Mouse (Mus musculus): ENCODE measurements around the gene Ank3.

GRCm38 (mm10) chr10:69414888-69415287 is 16.3 kb downstream of the Ank3 start:
- TF ChIP-seq CTCF (conservative IDR thresholded peaks at IDR 0.05; ENCODE audit: low read length) (no peak), POU5F1 (IDR thresholded peaks at IDR 0.05; ENCODE audit: borderline replicate concordance, low read length) (no peak)

Data from E14TG2a.4 (cell line).